Mouse (Mus musculus) hindlimb bud, embryonic 11.5 days (tissue): ENCODE data around the gene Ubqln5.

Source experiments
- DNase-seq: peaks from one replicate; pipeline ENCODE4 v3.0.0-alpha.2; 2012; ENCODE audit warnings: low read depth, low spot score; ENCODE audit errors: extremely low spot score

Ubqln5 gene

GRCm38 (mm10) chr7:104129726-104130125, at the start of gene Ubqln5:
Ubqln5 (minus strand) TSS chr7:104129826.
- no peak for DNase-seq

GRCm38 (mm10) chr7:104179074-104179473, 49.4 kb upstream of the Ubqln5 start:
- no peak for DNase-seq

- no peak for DNase-seq
Observed at GRCm38 (mm10) chr7:104178422-104179054, 48.9 kb upstream of the Ubqln5 start.

GRCm38 (mm10) chr7:104175085-104175484, 45.5 kb upstream of the Ubqln5 start:
- no peak for DNase-seq

- DNase-seq, result no peak
Observed at GRCm38 (mm10) chr7:104169634-104170204, 40.1 kb upstream of the Ubqln5 start.

- no peak for DNase-seq
Observed at GRCm38 (mm10) chr7:104167105-104167504, 37.5 kb upstream of the Ubqln5 start.

- no peak for DNase-seq
Observed at GRCm38 (mm10) chr7:104150456-104150855, 20.8 kb upstream of the Ubqln5 start, which contains the start of gene Ubqlnl. Ubqlnl (minus strand) TSS chr7:104150556.

- no peak for DNase-seq
Observed at GRCm38 (mm10) chr7:104143179-104143578, 13.6 kb upstream of the Ubqln5 start, which contains the start of gene Ubqln3. Ubqln3 (minus strand) TSS chr7:104143279.

GRCm38 (mm10) chr7:104137305-104137704, 7.7 kb upstream of the Ubqln5 start, which contains the start of gene Olfr643:
Olfr643 (minus strand) TSS chr7:104137405.
- no peak for DNase-seq

GRCm38 (mm10) chr7:104104757-104104972, 25.0 kb downstream of the Ubqln5 start, which contains the start of gene Olfr646:
Olfr646 (plus strand) TSS chr7:104104873.
- DNase-seq, result no peak

GRCm38 (mm10) chr7:104103913-104104756, 25.5 kb downstream of the Ubqln5 start:
- DNase-seq, result no peak

- DNase-seq, result no peak
Observed at GRCm38 (mm10) chr7:104085365-104085764, 44.3 kb downstream of the Ubqln5 start, which contains the start of gene Olfr645. Olfr645 (minus strand) TSS chr7:104085465.
